In the genomic region with DNA sequence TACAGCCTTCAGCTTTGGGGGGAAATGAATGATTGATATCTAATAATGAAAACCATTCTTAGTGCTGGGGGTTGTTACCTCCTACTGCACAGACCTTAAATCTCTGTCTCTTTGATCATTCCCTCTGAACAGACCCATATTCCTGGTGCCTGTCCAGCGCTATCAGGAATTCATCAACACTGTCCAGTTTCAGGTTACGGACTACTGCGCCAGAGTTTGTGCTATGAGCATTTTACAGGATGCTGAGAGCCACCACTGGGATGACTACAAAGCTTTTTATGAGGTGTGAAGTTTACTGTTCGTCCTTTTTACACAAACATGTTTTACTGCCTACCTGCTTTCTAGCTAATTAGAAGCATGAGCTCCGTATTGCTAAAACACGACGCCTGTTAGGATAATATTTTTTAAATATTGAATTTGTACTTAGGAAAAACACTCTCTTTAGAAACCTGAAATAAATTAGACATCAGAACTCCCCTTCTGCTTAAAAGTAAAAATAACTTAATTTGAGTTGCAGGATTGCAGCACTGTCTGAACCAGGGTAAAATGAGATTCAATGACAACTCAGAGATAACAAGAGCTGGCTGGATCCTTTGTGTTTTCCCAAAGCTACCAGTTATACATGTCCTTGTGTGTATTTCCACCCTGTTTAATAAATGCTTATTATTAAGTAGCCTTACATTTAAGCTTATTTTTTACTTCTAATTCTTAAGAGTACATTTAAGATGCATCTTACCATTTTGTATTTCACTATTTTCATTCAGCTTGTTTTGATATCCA, we compare ENCODE assay signal across 18 mouse cellular contexts.
DNase-seq lines count a peak whose midpoint lies in the region; ATAC-seq and TF ChIP-seq lines count a peak whose summit lies in the region.
"Had no signal": no experiment of that assay in that cellular context is flagged by ENCODE, and none has a peak within 500 bp of the region (broad histone marks: within the 10 kb centered on the region; RNA-seq: fewer than 3 reads in every experiment).

No protein-coding gene starts in this region.

- 79% methylated on average over 7 of the region's 7 CpGs for WGBS in forebrain, embryonic 13.5 days
- WGBS in forebrain, embryonic 15.5 days: 80% methylated on average over 7 of the region's 7 CpGs
- 34% methylated on average over 7 of the region's 7 CpGs for WGBS in lung, embryonic 14.5 days

- H3K27me3 ChIP-seq in forebrain, embryonic 13.5 days: no peaks in the 10 kb centered on the region
- no peaks in the 10 kb centered on the region for H3K27me3 ChIP-seq in forebrain, embryonic 15.5 days
- no peaks in the 10 kb centered on the region for H3K27me3 ChIP-seq in lung, embryonic 14.5 days (ENCODE audit: insufficient read depth, low read length)
- H3K27me3 ChIP-seq: heart, embryonic 13.5 days; liver, embryonic 15.5 days; midbrain, embryonic 13.5 days had no signal

- H3K9ac ChIP-seq in forebrain, embryonic 13.5 days: no peak overlapping the region
- H3K9ac ChIP-seq in forebrain, embryonic 15.5 days (replicated peaks): no peak overlapping the region
- no peak overlapping the region for H3K9ac ChIP-seq in lung, embryonic 14.5 days
- H3K9ac ChIP-seq: heart, embryonic 13.5 days; liver, embryonic 15.5 days; midbrain, embryonic 13.5 days had no signal

- 0 out of 2 replicates have a peak, but pooled peaks have one; percentile 33 for ATAC-seq in forebrain, embryonic 13.5 days
- no peak for ATAC-seq in forebrain, embryonic 15.5 days (replicated peaks)
- ATAC-seq in lung, embryonic 14.5 days (ENCODE audit: insufficient read depth): peak; percentile 33; the same call in 1 of the 2 replicates
- ATAC-seq: inflammation-experienced regulatory T-cells, adult 6 months; midbrain, embryonic 13.5 days had no signal

- no peak overlapping the region for H3K27ac ChIP-seq in forebrain, embryonic 13.5 days
- no peak overlapping the region for H3K27ac ChIP-seq in forebrain, embryonic 15.5 days (replicated peaks)
- no peak overlapping the region for H3K27ac ChIP-seq in lung, embryonic 14.5 days (ENCODE audit: low read depth)
- H3K27ac ChIP-seq: heart, embryonic 13.5 days; liver, embryonic 15.5 days; midbrain, embryonic 13.5 days had no signal

- H3K36me3 ChIP-seq in forebrain, embryonic 13.5 days (ENCODE audit: poor library complexity, severe bottlenecking): no peaks in the 10 kb centered on the region
- no peaks in the 10 kb centered on the region for H3K36me3 ChIP-seq in forebrain, embryonic 15.5 days
- H3K36me3 ChIP-seq in lung, embryonic 14.5 days (ENCODE audit: insufficient read depth): no peaks in the 10 kb centered on the region
- H3K36me3 ChIP-seq: heart, embryonic 13.5 days; liver, embryonic 15.5 days; midbrain, embryonic 13.5 days had no signal

- H3K9me3 ChIP-seq in forebrain, embryonic 13.5 days (replicated peaks): no peaks in the 10 kb centered on the region
- no peaks in the 10 kb centered on the region for H3K9me3 ChIP-seq in forebrain, embryonic 15.5 days
- H3K9me3 ChIP-seq in lung, embryonic 14.5 days (ENCODE audit: low read depth, low read length): no peaks in the 10 kb centered on the region
- H3K9me3 ChIP-seq: heart, embryonic 13.5 days; liver, embryonic 15.5 days; midbrain, embryonic 13.5 days had no signal

- no peak overlapping the region for H3K4me2 ChIP-seq in forebrain, embryonic 13.5 days
- H3K4me2 ChIP-seq in forebrain, embryonic 15.5 days (replicated peaks): no peak overlapping the region
- H3K4me2 ChIP-seq in lung, embryonic 14.5 days: no peak overlapping the region
- H3K4me2 ChIP-seq: heart, embryonic 13.5 days; liver, embryonic 15.5 days; midbrain, embryonic 13.5 days had no signal

- no peaks in the 10 kb centered on the region for H3K4me1 ChIP-seq in forebrain, embryonic 13.5 days
- H3K4me1 ChIP-seq in forebrain, embryonic 15.5 days: no peaks in the 10 kb centered on the region
- H3K4me1 ChIP-seq in lung, embryonic 14.5 days (ENCODE audit: insufficient read depth): no peaks in the 10 kb centered on the region
- H3K4me1 ChIP-seq: liver, embryonic 15.5 days had no signal

- H3K4me3 ChIP-seq in forebrain, embryonic 13.5 days: no peak overlapping the region
- no peak overlapping the region for H3K4me3 ChIP-seq in forebrain, embryonic 15.5 days
- no peak overlapping the region for H3K4me3 ChIP-seq in lung, embryonic 14.5 days (ENCODE audit: low read depth, low read length)
- H3K4me3 ChIP-seq: heart, embryonic 13.5 days; liver, embryonic 15.5 days; midbrain, embryonic 13.5 days had no signal

- peak; percentile 18 for DNase-seq in lung, embryonic 14.5 days
- no peak for DNase-seq in lung, postnatal 36 days
- peak; percentile 88 for DNase-seq in hindlimb bud, embryonic 11.5 days (ENCODE audit: extremely low spot score, low read depth, low spot score)
- DNase-seq in yolk sac, embryonic 10.5 days (ENCODE audit: low spot score): peak; percentile 6
- no peak for DNase-seq in cerebellum, adult 8-10 months
- DNase-seq in MN1 (ENCODE audit: low spot score): no peak
- DNase-seq: adrenal gland, postnatal 36 days; cerebellum, postnatal 14 days; gastrocnemius, postnatal 36 days; heart, postnatal 4 days; kidney, postnatal 25 days; thymus, adult 2 months had no signal

- no peak for TF ChIP-seq CTCF in lung, embryonic 14.5 days (IDR thresholded peaks at IDR 0.05; ENCODE audit: low read depth)

Comparison
In these comparisons a context has a peak if more than half of its experiments do, and no peak if none do; other contexts are left out.
1. DNase-seq: peak in lung, embryonic 14.5 days (single experiment), hindlimb bud, embryonic 11.5 days (single experiment) and yolk sac, embryonic 10.5 days (single experiment); none in lung, postnatal 36 days (single experiment), cerebellum, adult 8-10 months (single experiment) and MN1 (single experiment).